Mouse (Mus musculus) intestine, postnatal 0 days (tissue): ENCODE results near the gene Otp. TPM values are rescaled to one million over a fixed set of nuclear protein-coding genes. Genes with fewer than 3 reads are reported as not detected.

Experiments used
- ATAC-seq: fragments of 200-750 bp; cut with Nextera tagmentation; 2 replicates; pipeline ENCODE4 v1.8.0; 2017; ENCODE audit warnings: mild to moderate bottlenecking, moderate TSS enrichment, moderate library complexity
- H3K27ac ChIP-seq: fragments of 300-500 bp; sonication (generic); 2 replicates; pipeline ENCODE4 v1.5.1; 2014; ENCODE audit warnings: mild to moderate bottlenecking, low read depth, low read length, moderate library complexity
- H3K27me3 ChIP-seq: fragments of 300-500 bp; sonication (generic); replicated peaks from 2 replicates; pipeline ENCODE4 v1.6.1; 2014; ENCODE audit warnings: low read length, mixed read lengths; ENCODE audit not compliant: control insufficient read depth, insufficient read depth
- H3K36me3 ChIP-seq: fragments of 300-500 bp; sonication (generic); 2 replicates; pipeline ENCODE4 v1.6.1; 2014; ENCODE audit warnings: mild to moderate bottlenecking, moderate library complexity; ENCODE audit not compliant: control insufficient read depth, insufficient read depth
- H3K4me1 ChIP-seq: fragments of 300-500 bp; sonication (generic); replicated peaks from 2 replicates; pipeline ENCODE4 v1.6.1; 2014; ENCODE audit warnings: antibody characterized with exemption, low read length, mixed read lengths; ENCODE audit not compliant: control insufficient read depth, insufficient read depth
- H3K4me2 ChIP-seq: fragments of 300-500 bp; sonication (generic); replicated peaks from 2 replicates; pipeline ENCODE4 v1.6.1; 2014; ENCODE audit warnings: low read depth, mild to moderate bottlenecking, moderate library complexity
- H3K4me3 ChIP-seq: fragments of 300-500 bp; sonication (generic); 2 replicates; pipeline ENCODE4 v1.5.1; 2014; ENCODE audit warnings: low read depth, low read length
- H3K9ac ChIP-seq: fragments of 300-500 bp; sonication (generic); 2 replicates; pipeline ENCODE4 v1.6.1; 2014; ENCODE audit warnings: mild to moderate bottlenecking, low read depth, low read length
- H3K9me3 ChIP-seq: fragments of 300-500 bp; sonication (generic); 2 replicates; pipeline ENCODE4 v1.6.1; 2016; ENCODE audit warnings: mixed run types; ENCODE audit not compliant: control insufficient read depth
- CTCF ChIP-seq: sonication (generic); IDR thresholded peaks from 2 replicates; pipeline ENCODE4 v1.5.1; 2016; ENCODE audit warnings: low read depth, mild to moderate bottlenecking, control low read depth, antibody characterized with exemption, moderate library complexity
- WGBS: fragments of 180-500 bp; shearing (Covaris S2); extraction: QIAGEN DNeasy Blood & Tissue Kit; methylation state at CpG from one replicate; pipeline ENCODE4 v1.1.7; 2014; 5-methylcytosine and 5-hydroxymethylcytosine counted together
- polyA plus RNA-seq: library from polyadenylated mRNA; unstranded; fragments of >200 nt; fragmentation: Nextera tagmentation; extraction: Ambion mirVana; gene quantifications from 2 replicates; pipeline ENCODE4 v1.2.1, GENCODE M21; 2015

Otp gene
- polyA plus RNA-seq, 1 experiment from 2014 or later: not detected

- Histone ChIP-seq H3K4me3 (peak overlapping the region; percentile 44), H3K9me3 (no peaks in the 10 kb centered on the region), H3K27ac (no peak overlapping the region), H3K9ac (no peak overlapping the region), H3K36me3 (no peaks in the 10 kb centered on the region), H3K4me1 (no peaks in the 10 kb centered on the region), H3K27me3 (peaks cover 86% of the 10 kb centered on the region), H3K4me2 (peak overlapping the region; percentile 72)
- TF ChIP-seq CTCF: no peak
- ATAC-seq: peak; percentile 33; the same call in 1 of the 2 replicates
- WGBS: 1% methylated on average over 61 of the region's 95 CpGs
Observed at GRCm38 (mm10) chr13:94883163-94883965, 8.0 kb downstream of the Otp start.

DNA sequence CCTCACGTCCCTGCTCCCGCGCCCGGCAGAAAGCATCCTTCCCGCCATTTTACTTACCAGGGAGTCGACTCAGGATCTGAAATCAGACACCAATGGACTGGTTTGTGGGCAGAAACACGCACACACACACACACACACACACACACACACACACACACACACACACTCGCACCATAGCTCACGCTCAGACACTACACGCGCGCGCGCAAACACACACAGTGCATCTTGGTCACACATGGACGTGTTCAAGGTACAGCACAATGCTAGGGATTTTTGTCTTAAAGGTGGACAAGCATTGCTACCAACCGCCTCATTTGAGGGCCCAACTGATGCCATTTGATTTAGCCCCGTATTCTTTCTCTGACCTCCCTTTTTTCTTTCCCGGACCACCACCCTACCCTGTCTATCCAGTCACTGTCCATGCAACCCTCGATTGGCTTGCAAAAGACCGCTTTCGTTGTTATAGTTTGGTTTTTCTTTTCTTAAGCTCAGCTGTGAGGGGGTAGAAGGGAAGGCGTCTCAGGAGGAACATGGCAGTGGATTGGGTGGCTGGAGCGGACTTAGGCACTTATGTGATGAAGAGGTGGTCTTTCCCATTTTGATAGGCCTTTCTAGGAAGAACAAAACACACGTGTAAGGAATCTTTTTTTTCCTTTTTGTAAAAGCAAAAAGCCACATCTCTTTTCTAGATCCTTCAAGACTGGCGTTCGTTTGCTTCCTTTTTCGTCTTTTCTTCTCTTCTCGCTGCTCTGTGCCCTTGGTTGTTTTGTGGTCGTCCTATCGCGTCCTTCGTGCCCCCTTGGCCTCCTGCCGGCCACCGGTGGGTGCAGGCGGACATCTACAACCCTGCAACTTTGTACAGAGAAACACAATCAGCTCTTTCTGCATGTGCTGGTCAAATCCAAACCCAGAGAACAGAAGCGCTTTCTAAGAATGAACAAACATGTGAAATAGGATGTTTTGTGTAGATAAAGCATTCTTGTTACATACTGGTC lies 8.9 kb downstream of the Otp start:
- no peak for TF ChIP-seq CTCF
- H3K27ac ChIP-seq: no peak overlapping the region
- peak overlapping the region; percentile 44 for H3K4me3 ChIP-seq
- peaks cover 92% of the 10 kb centered on the region for H3K27me3 ChIP-seq
- no peak overlapping the region for H3K9ac ChIP-seq
- no peak for ATAC-seq
- 3% methylated on average over 36 of the region's 36 CpGs for WGBS
- H3K4me2 ChIP-seq: peak overlapping the region; percentile 72
- H3K9me3 ChIP-seq: no peaks in the 10 kb centered on the region
- no peaks in the 10 kb centered on the region for H3K4me1 ChIP-seq
- no peaks in the 10 kb centered on the region for H3K36me3 ChIP-seq

- no peak overlapping the region for H3K9ac ChIP-seq
- TF ChIP-seq CTCF: 0 out of 2 replicates have a peak, but pooled peaks have one; percentile 13
- H3K27me3 ChIP-seq: peaks cover 92% of the 10 kb centered on the region
- H3K4me2 ChIP-seq: peak overlapping the region; percentile 44
- H3K27ac ChIP-seq: no peak overlapping the region
- ATAC-seq: no peak
- 2% methylated on average over 63 of the region's 81 CpGs for WGBS
- H3K36me3 ChIP-seq: no peaks in the 10 kb centered on the region
- no peaks in the 10 kb centered on the region for H3K4me1 ChIP-seq
- H3K4me3 ChIP-seq: peak overlapping the region; percentile 17
- H3K9me3 ChIP-seq: no peaks in the 10 kb centered on the region
Observed at GRCm38 (mm10) chr13:94885291-94886235, 10.2 kb downstream of the Otp start.

DNA sequence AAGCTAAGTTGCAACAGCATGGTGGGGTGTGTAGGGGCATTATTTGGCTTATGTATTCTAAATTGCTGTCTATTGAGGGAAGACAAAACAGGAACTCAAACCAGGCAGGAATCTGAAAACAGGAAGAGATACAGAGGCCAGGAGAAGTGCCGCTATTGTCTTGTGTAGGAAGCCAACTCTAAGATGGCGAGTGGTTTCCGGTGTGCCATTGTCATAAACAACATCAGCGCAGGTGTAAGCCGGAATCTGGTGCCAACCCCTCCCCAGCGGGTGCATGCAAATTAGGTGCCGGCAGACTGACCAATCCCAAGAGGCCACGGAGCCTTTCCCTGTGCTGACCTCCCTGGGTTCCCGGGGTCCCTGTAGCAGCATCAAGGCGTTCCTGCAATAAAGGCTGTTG lies 32.4 kb downstream of the Otp start:
- Histone ChIP-seq H3K9ac (no peak overlapping the region), H3K4me3 (no peak overlapping the region), H3K4me1 (no peaks in the 10 kb centered on the region), H3K27ac (no peak overlapping the region), H3K9me3 (no peaks in the 10 kb centered on the region), H3K27me3 (no peaks in the 10 kb centered on the region), H3K36me3 (no peaks in the 10 kb centered on the region), H3K4me2 (no peak overlapping the region)
- no peak for TF ChIP-seq CTCF
- 85% methylated on average over 10 of the region's 10 CpGs for WGBS
- no peak for ATAC-seq

DNA sequence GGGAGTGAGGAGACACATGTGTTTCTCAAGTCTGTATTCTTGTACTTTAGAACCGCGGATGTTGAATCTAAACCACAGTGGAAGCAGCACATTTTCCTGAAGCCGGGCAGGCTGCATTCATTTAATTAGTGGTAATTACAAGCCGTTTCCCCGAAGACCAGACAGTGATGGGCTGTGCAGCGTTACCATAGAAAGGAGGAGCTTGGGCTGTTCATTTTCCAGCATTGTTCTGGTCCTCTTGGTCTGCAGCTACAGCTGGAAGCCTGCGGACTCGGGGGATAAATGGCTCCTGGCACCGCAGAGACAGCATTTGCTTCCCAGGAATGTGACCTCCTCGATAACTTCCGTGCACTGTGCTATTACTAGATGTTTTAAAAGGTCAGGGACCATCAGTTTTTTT lies 37.6 kb downstream of the Otp start:
- no peaks in the 10 kb centered on the region for H3K4me1 ChIP-seq
- no peak overlapping the region for H3K9ac ChIP-seq
- no peak overlapping the region for H3K4me2 ChIP-seq
- no peaks in the 10 kb centered on the region for H3K27me3 ChIP-seq
- H3K9me3 ChIP-seq: no peaks in the 10 kb centered on the region
- H3K27ac ChIP-seq: no peak overlapping the region
- no peaks in the 10 kb centered on the region for H3K36me3 ChIP-seq
- TF ChIP-seq CTCF: no peak
- no peak for ATAC-seq
- no peak overlapping the region for H3K4me3 ChIP-seq
- WGBS: 27% methylated on average over 11 of the region's 11 CpGs
